Mouse (Mus musculus) spleen, postnatal 10 days (tissue): ENCODE measurements around the gene Tssc4.

Experiments
- DNase-seq, 2 experiments: peaks; one replicate each; pipeline ENCODE4 v3.0.0; 2021 to 2022; ENCODE audit warnings: low spot score in 2 of 2

Gene Tssc4

DNA sequence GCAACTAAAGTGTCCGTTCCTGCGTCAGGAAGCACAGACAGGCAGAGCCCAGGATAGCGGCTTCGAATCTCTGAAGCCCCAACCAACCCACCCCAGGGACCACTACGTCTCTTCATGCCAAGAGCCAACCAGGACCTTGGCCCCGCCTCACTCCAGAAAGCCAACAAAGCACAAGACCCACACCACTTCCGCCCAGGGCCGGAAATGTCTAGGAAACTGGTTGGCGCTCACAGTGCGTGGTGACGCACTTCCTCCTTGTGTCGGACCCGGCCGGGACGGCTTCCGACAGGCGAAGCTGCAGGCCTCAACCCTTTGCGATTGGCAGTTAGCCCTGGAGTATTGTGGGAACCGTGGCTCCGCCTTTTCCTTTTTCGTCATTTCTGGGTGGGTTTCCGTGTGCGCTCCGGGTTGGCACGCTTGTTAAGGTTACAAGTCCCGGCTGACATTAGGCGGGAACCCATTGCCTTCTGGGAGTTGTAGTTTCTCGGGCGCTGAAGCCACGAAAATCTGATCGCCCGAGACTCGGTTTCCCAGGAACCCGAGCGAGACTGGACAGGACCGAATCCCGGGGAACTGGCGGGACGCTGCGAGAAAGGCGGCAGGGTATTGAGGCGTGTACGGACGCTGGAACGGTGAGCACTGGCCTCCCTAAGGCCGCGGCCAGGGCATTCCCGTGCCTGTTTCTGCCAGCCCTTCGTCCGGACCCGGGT is at the start of gene Tssc4:
Gene Tssc4 (plus strand): TSS at position 368 of the 710 bp plus-strand sequence.
- peak; percentile 86 to 93 for DNase-seq

GRCm38 (mm10) chr7:143020040-143020439 is 49.0 kb upstream of the Tssc4 start:
- no peak for DNase-seq

GRCm38 (mm10) chr7:143020764-143021163 is 48.3 kb upstream of the Tssc4 start:
- DNase-seq: no peak

- DNase-seq: no peak
These were observed 47.5 kb upstream of the Tssc4 start for GRCm38 (mm10) chr7:143021356-143022164.

- DNase-seq: no peak
These were observed 45.5 kb upstream of the Tssc4 start for GRCm38 (mm10) chr7:143023499-143023898.

GRCm38 (mm10) chr7:143024293-143024692 is 44.8 kb upstream of the Tssc4 start:
- DNase-seq: no peak

DNA sequence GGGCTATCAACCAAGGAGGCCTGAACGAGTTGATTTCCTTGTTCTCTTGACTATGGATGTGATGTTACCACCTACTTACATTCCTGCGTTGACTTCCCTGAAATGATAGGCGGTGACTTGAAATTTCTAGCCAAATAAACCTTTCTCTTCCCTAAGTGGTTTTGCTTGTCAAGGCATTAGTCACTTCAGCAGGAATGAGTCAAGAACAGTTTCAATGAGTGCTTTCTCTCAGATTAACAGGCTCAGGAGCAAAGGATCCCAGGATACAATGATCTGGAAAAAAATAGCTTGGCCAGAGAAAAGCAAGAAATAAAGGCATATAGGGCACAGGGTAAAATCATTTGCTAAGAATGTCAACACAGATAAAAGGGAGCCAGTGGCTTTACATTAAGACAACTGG is 43.6 kb upstream of the Tssc4 start:
- no peak for DNase-seq

DNA sequence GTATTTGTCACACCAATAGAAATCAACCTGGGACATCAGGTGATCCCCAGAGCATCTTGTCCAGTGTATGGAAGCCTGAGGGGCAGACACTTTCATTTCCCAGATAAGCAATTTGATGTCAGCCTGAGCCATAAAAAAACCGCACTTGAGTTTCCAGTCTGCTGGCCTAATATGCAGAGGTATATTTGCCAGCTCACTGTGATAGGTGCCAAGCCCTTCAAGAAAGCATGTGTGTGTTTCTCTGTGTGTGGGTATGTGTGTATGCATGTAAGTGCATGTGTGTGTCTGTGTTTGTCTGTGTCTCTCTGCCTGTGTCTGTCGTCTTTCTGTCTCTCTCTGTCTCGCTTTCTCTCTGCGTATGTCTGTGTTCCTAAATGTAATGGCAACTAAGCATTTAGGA is 41.9 kb upstream of the Tssc4 start:
- no peak for DNase-seq

DNA sequence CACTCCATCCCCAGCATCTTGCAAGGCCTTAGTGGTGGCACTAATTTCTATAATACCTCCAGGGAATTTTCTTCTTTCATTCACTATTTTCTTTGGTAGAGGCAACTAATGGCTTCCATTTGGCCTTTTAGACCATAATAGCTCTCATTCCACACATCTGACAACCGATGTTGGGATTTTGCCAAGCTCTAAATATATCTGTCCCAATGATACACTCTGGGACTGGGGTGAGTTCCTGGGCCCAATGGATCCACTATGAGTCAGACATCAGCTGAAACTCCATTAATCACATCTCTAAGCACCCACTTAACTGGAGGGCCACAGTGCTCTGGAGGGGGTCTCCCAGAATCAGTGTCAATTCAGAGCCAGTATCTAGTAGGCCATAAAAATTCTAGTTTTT is 37.2 kb upstream of the Tssc4 start:
- no peak for DNase-seq

DNA sequence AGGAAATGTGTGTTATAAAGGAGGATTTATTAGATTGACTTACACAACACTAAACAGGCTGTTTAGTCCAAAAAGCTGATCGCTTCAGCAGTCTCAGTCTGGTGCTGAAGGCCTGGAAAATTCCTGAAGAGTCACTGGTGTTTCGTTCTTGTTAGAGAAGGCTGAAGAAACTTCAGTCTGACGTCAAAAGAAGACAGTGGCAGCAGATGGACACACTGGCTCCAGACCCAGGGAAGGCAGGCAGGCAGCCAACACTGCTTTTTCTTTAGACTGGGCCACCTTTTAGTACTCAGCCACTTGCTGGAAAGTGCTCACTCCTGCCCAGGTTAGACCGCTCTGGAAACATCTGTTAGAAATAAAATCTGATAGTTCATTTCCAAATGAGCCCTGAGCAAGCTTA is 35.5 kb upstream of the Tssc4 start:
- DNase-seq: no peak

GRCm38 (mm10) chr7:143034112-143034511 is 34.9 kb upstream of the Tssc4 start:
- DNase-seq: no peak

GRCm38 (mm10) chr7:143034519-143035450 is 34.3 kb upstream of the Tssc4 start:
- no peak for DNase-seq

- no peak for DNase-seq
These were observed 32.3 kb upstream of the Tssc4 start for GRCm38 (mm10) chr7:143036787-143037186.

- DNase-seq: no peak
These were observed 31.7 kb upstream of the Tssc4 start for GRCm38 (mm10) chr7:143037306-143037705.

DNA sequence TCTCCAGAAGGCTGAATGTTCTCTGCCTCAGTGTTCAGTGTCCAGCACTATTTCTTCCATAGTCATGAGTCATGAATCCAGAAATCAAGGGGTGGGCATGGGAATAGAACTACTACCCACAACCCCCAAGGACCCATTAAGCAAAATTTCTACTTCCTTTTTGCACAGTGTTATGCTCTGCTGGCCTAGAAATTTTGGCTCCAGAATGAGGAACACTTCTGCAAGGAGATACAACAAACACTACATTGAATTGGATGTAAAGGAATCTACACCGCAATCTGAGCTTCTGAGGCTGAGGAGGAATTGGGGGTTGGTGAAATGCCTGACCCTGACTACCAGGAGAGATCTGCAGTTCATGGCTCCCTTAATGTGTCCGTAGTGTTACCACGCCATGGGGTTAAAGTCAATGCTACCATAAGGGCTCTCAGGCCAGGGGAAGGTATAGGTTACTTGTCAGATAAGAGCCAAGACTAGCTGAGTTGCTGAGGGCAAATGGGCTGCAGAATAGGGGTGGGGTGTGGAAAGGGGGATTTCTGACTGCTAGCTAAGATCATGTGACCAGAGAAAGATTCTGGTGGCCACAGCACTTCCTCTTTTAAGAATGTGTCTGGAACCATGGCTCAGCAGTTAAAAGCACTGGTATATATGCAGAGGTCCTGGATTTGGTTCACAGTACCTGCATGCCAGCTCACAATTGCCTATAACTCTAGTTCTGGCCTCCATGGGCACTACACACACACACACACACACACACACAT is 30.7 kb upstream of the Tssc4 start:
- DNase-seq: peak in 1 of 2 experiments; percentile 41

- DNase-seq: no peak
These were observed 28.5 kb upstream of the Tssc4 start for GRCm38 (mm10) chr7:143040561-143040960.

GRCm38 (mm10) chr7:143041138-143041822 is 27.8 kb upstream of the Tssc4 start:
- DNase-seq: no peak

DNA sequence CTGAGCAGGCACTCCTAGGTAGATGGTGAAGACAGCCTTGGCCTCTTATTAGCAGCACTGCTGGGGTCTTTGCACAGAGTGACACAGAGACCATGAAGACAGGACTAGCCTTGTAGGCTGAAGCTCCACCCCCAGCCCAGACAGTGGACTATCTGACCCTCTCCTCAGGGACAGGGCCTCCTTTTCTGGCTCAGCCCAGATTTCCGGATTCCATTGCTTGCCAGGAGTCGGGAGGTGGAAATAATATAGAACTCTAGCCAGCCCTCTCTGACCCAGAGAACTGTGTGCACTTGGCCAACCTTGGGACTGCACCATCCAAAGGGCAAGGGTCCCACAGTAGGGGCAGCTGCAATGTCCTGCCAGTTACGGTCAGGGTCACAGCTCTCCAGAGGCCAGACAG is 27.0 kb upstream of the Tssc4 start:
- no peak for DNase-seq

DNA sequence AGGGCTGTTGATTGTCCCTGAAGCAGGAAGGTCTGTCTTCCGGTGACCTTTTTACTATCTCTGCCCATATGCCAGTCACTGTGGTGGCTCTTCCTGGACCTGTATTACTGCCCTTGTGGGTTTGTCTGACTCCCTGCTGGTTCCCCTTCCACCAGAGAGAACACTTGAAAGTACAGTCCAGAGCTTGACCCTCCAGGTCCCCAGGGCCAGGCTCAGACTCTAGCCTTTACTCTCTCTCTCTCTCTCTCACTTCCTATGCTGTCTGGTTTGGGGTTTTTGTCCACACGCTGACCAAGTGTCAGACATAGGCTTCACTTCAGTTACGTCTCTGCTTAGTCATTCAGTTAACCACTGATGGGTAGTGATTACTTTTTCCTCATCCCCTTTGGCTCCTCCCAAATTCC is 26.1 kb upstream of the Tssc4 start:
- no peak for DNase-seq

DNA sequence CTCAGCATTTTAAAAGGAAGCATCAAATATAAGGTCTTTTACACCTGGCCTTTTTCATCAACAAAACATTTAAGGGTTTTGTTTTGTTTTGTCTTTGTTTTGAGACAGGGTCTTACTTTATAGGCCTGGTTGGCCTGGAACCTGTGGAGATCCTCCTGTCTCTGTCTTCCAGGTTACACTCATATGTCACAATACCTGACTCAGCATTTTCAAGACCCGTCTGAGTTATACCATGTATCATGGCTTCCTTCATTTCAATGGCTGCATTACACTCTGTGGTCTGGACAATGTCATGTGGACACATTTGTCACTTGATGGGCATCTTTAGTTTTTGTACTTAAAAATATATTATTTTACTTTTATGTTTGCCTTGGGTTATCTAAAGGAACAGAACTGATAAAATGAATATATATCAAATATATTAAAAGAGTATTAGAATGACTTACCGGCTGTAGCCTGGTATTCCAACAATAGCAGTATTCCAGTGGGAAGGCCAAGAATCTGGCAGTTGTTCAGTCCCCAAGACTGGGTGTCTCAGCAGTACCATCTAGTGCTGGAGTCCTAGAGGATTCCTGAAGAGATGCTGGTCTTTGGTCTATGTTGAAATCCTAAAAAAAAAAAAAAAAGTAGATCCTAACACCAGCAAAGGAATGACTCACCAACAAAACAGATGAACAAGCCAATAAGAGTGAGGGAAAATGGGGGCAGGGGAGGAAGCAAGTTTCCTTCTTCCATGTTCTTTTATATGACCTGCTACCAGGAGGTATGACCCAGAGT is 24.8 kb upstream of the Tssc4 start:
- DNase-seq: no peak
